Mouse (Mus musculus): ENCODE measurements around the gene Wfdc1.

DNA sequence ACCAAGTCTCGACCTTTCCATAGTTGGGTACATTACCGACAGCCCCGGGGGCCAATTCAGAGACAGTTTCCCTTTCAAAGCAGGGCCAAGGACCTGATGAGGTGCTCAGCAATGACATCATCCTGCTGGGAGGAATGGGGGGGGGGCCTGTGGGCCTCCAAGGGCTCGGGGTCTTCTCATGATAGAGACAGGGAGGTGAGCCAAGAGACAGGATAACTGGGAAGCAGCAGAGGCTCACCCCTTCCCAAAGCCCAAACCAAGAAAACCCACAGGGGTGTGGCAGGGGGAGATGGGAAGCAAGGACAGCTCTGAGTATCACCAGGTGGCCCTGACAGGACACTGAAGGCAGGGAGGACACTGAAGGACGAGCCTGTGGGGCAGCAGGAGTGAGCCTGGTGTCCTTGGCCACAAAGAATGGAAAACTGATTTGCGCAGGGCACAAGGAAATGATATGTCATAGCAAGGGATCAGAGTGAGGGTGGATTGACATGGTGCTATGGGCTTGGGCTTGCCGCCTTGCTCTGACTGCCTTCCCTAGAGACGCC lies 62.3 kb downstream of the Wfdc1 start:
- TF ChIP-seq CTCF (IDR thresholded peaks at IDR 0.05; ENCODE audit: borderline replicate concordance, control insufficient read depth, extremely low read depth, insufficient read depth, low read length, poor library complexity) (no peak), POLR2A (IDR thresholded peaks at IDR 0.05; ENCODE audit: control insufficient read depth, extremely low read depth, insufficient read depth, low read length, poor library complexity) (no peak)

All from thymus, adult 2 months (tissue).